Comparison of ENCODE assay signal across 8 mouse cellular contexts in genomic region chr5:115158040-115158983, GRCm38 (mm10). TPM values are rescaled to one million over a fixed set of nuclear protein-coding genes. Genes with fewer than 3 reads are reported as not detected.
DNase-seq lines count a peak whose midpoint lies in the region; ATAC-seq and TF ChIP-seq lines count a peak whose summit lies in the region.

Mlec (minus strand) TSS chr5:115158179.

- H3K4me3 ChIP-seq in bone marrow, adult 2 months (replicated peaks; ENCODE audit: control insufficient read depth, low read depth, low read length): peak within 1 kb of the TSS; percentile 90
- peak within 1 kb of the TSS; percentile 99 for H3K4me3 ChIP-seq in embryonic facial prominence, embryonic 15.5 days (replicated peaks)
- peak within 1 kb of the TSS; percentile 99 for H3K4me3 ChIP-seq in kidney, embryonic 14.5 days (ENCODE audit: low read length)
- peak within 1 kb of the TSS; percentile 99 for H3K4me3 ChIP-seq in limb, embryonic 15.5 days

- WGBS in bone marrow, adult 2 months: under 1% methylated on average over 77 of the region's 78 CpGs
- under 1% methylated on average over 69 of the region's 78 CpGs for WGBS in embryonic facial prominence, embryonic 15.5 days
- under 1% methylated on average over 68 of the region's 78 CpGs for WGBS in kidney, embryonic 14.5 days
- WGBS in limb, embryonic 15.5 days: under 1% methylated on average over 75 of the region's 78 CpGs

- TF ChIP-seq CTCF in bone marrow, adult 2 months (IDR thresholded peaks at IDR 0.05; ENCODE audit: control insufficient read depth, insufficient read depth, low read length): no peak

- peak within 1 kb of the TSS; percentile 80 for H3K4me2 ChIP-seq in embryonic facial prominence, embryonic 15.5 days (replicated peaks)
- peak within 1 kb of the TSS; percentile 76 for H3K4me2 ChIP-seq in kidney, embryonic 14.5 days (replicated peaks; ENCODE audit: low read depth, low read length)
- peak within 1 kb of the TSS; percentile 72 for H3K4me2 ChIP-seq in limb, embryonic 15.5 days

- peak within 1 kb of the TSS; percentile 95 for H3K9ac ChIP-seq in embryonic facial prominence, embryonic 15.5 days
- peak within 1 kb of the TSS; percentile 98 for H3K9ac ChIP-seq in kidney, embryonic 14.5 days (ENCODE audit: low read depth, low read length)
- H3K9ac ChIP-seq in limb, embryonic 15.5 days: peak within 1 kb of the TSS; percentile 100

- no peaks in the 10 kb centered on the region for H3K36me3 ChIP-seq in embryonic facial prominence, embryonic 15.5 days
- peaks cover 5% of the 10 kb centered on the region; the same call in 1 of the 2 replicates for H3K36me3 ChIP-seq in kidney, embryonic 14.5 days (ENCODE audit: control insufficient read depth, insufficient read depth, low read length)
- peaks cover 5% of the 10 kb centered on the region for H3K36me3 ChIP-seq in limb, embryonic 15.5 days

- peak within 1 kb of the TSS; percentile 93 for H3K27ac ChIP-seq in bone marrow, adult 2 months (ENCODE audit: control insufficient read depth, insufficient read depth, low read depth, low read length, poor library complexity)
- H3K27ac ChIP-seq in embryonic facial prominence, embryonic 15.5 days (replicated peaks): peak within 1 kb of the TSS; percentile 99
- peak within 1 kb of the TSS; percentile 99 for H3K27ac ChIP-seq in kidney, embryonic 14.5 days (ENCODE audit: low read depth, low read length)
- H3K27ac ChIP-seq in limb, embryonic 15.5 days: peak within 1 kb of the TSS; percentile 98

- peak; percentile 97 for TF ChIP-seq POLR2A in bone marrow, adult 2 months (IDR thresholded peaks at IDR 0.05; ENCODE audit: borderline replicate concordance, control insufficient read depth, low read depth, low read length)

- DNase-seq in 416B (ENCODE audit: low read depth): peak; percentile 99
- DNase-seq in heart, adult 9 months (ENCODE audit: low spot score in 2 of 2): peak; percentile 98
- peak; percentile 98 to 99 for DNase-seq in monocyte, adult 2 months (ENCODE audit: low read depth in 1 of 2, low spot score in 2 of 2)
- DNase-seq in spleen, postnatal 36 days (ENCODE audit: low spot score in 2 of 2): peak; percentile 99

- H3K4me1 ChIP-seq in bone marrow, adult 2 months (ENCODE audit: control insufficient read depth, insufficient read depth, low read length): peaks cover 8% of the 10 kb centered on the region
- H3K4me1 ChIP-seq in embryonic facial prominence, embryonic 15.5 days: peaks cover 57% of the 10 kb centered on the region
- H3K4me1 ChIP-seq in kidney, embryonic 14.5 days (ENCODE audit: control insufficient read depth, insufficient read depth, low read length): peaks cover 52% of the 10 kb centered on the region
- H3K4me1 ChIP-seq in limb, embryonic 15.5 days: peaks cover 50% of the 10 kb centered on the region

- ATAC-seq in embryonic facial prominence, embryonic 15.5 days (ENCODE audit: insufficient number of reproducible peaks, low FRiP score, low TSS enrichment, low read depth): peak; percentile 97
- peak; percentile 98 for ATAC-seq in kidney, embryonic 14.5 days (ENCODE audit: low FRiP score, low TSS enrichment)
- ATAC-seq in limb, embryonic 15.5 days (ENCODE audit: insufficient number of reproducible peaks, low FRiP score, low TSS enrichment, low read depth): peak; percentile 97

- no peaks in the 10 kb centered on the region for H3K27me3 ChIP-seq in embryonic facial prominence, embryonic 15.5 days
- H3K27me3 ChIP-seq in kidney, embryonic 14.5 days (ENCODE audit: control insufficient read depth, insufficient read depth, low read length): no peaks in the 10 kb centered on the region
- no peaks in the 10 kb centered on the region for H3K27me3 ChIP-seq in limb, embryonic 15.5 days

- H3K9me3 ChIP-seq in embryonic facial prominence, embryonic 15.5 days (replicated peaks): no peaks in the 10 kb centered on the region
- H3K9me3 ChIP-seq in kidney, embryonic 14.5 days (ENCODE audit: control insufficient read depth, low read length): no peaks in the 10 kb centered on the region
- no peaks in the 10 kb centered on the region for H3K9me3 ChIP-seq in limb, embryonic 15.5 days

RNA-seq across cellular contexts. Expression of gene Mlec, which starts in this region (rescaled TPM):
- 25.2 and 56.9 TPM in 2 replicates for polyA plus RNA-seq in bone marrow, adult 2 months (2011; ENCODE audit: insufficient read depth, insufficient read length, low replicate concordance, missing spikeins)
- 95.1 and 98.4 TPM in 2 replicates for polyA plus RNA-seq in embryonic facial prominence, embryonic 15.5 days (2015; fragmentation: Nextera tagmentation; extraction: Ambion mirVana)
- polyA plus RNA-seq in kidney, embryonic 14.5 days (2014; fragmentation: Nextera tagmentation; extraction: Ambion mirVana): 57.8 and 75.5 TPM in 2 replicates
- polyA plus RNA-seq in limb, embryonic 15.5 days (2015; fragmentation: Nextera tagmentation; extraction: Ambion mirVana): 89.3 and 97.9 TPM in 2 replicates

Comparison
In these comparisons a context has a peak if more than half of its experiments do, and no peak if none do; other contexts are left out.
1. Peak in every context shown above with its lines: DNase-seq, ATAC-seq, H3K4me3 ChIP-seq and H3K27ac ChIP-seq.